Mouse (Mus musculus): ENCODE data around the gene Kif3c.
"Not testable (repeated sequence)": the region's sequence is repeated elsewhere in the genome, so short reads cannot be mapped to it uniquely, and the experiment has no call there.

Kif3c gene

GRCm38 (mm10) chr12:3370979-3371925 is 6.3 kb downstream of the Kif3c start:
- peak; percentile 29 for DNase-seq

- peak; percentile 36 for DNase-seq
Observed at GRCm38 (mm10) chr12:3371991-3372390, 7.1 kb downstream of the Kif3c start.

GRCm38 (mm10) chr12:3373566-3373965 is 8.6 kb downstream of the Kif3c start:
- peak; percentile 8 for DNase-seq

- DNase-seq: no peak
Observed at GRCm38 (mm10) chr12:3374552-3374951, 9.6 kb downstream of the Kif3c start.

- no peak for DNase-seq
Observed at GRCm38 (mm10) chr12:3377190-3377589, 12.3 kb downstream of the Kif3c start.

DNA sequence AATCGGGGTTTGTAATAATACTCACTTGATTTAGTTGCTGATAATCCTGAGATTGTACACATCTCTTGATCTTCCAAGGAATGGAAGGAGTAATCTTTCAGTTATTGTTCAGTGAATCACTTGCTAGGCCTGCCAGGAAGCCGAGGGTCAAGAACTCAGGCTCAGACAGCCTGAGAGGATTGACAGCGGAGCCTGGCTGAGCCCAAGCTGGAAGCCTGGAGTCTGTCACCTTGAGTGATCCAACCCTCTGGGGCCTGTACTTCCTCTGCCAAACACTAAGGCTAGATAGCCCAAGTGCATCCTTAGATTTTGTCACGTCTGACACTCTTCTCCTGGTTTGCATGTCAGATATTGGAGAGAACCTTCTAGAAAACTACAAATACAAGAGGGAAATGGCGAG is 12.8 kb downstream of the Kif3c start:
- DNase-seq: no peak

DNA sequence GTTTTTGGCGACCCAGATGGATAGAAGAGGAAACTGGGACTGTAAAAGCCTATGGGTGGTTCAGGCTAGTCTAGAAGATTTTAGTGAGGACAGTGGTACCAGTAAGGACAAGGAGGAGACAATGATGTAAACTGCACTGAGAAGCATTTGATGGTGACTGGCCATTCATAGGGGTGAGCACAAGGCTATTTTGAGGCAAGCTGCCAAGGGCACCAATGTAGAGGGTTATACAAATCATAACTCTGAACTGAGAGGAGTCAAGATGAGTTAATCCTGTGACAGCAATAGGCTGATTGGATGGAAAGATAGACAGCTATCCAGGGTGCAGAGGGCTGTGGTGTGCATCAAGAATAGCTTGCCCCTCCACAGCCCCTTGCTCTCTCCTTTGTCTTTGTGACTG is 19.9 kb downstream of the Kif3c start:
- DNase-seq: no peak

DNA sequence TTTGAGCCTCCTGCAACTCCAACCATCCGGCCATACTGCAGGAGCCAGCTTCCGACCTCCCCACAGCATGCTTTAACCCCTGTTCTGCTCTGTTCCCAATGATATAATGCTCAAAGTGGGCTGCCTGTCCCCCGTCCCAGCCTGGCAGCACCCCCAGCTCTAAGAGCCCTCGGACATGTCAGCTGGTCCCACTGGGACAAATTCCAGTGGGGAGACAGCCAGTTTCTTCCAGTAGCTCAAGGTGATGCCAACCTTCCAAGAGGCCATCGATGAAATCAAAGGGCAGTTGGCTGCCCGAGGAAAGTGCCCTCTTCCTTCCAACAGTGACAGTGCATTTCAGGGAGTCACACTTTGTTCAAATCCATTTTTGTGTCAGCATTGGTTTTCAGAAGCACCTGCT is 20.3 kb downstream of the Kif3c start:
- no peak for DNase-seq

- DNase-seq: no peak
Observed at GRCm38 (mm10) chr12:3385940-3386339, 21.0 kb downstream of the Kif3c start.

DNA sequence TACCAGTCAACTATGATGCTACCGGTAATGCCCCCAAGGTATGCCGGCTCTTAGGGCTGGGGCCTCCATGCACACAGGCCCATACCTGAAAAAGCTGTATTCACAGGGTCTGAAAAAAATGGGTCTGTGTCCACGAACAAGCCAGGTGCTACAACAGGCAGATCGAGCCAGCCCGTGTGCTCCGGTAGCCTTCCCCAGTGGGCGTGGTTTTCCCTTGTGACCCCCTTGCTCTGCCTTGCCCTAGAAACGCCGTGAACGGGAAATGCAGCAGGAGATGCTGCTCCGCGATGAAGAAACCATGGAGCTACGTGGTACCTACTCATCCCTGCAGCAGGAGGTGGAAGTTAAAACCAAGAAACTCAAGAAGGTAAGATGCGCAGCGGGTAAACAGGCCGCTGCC is 23.0 kb downstream of the Kif3c start:
- DNase-seq: no peak

GRCm38 (mm10) chr12:3389394-3389793 is 24.5 kb downstream of the Kif3c start:
- DNase-seq: no peak

DNA sequence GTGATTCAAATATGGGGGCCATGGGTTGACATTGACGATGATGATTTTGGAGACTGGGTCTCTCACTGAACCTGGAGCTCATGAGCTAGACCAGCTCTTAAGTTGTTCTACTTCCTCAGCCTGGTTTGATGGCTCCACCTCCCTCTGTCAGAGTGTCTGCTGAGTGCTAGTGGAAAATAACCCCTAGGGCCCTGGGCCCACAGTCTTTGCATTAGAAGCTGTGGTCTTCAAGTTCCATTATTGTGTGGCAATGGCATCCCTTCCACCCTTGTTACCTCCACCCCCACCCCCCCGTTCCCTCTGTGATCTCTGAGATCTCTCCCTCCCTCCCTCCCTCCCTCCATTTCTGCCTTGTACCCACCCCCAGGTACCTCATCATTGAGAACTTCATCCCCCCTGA is 25.1 kb downstream of the Kif3c start:
- no peak for DNase-seq

- DNase-seq: peak; percentile 76
Observed at GRCm38 (mm10) chr12:3390577-3391262, 25.8 kb downstream of the Kif3c start.

GRCm38 (mm10) chr12:3391276-3391675 is 26.3 kb downstream of the Kif3c start:
- no peak for DNase-seq

- DNase-seq: no peak
Observed at GRCm38 (mm10) chr12:3393140-3393539, 28.2 kb downstream of the Kif3c start.

GRCm38 (mm10) chr12:3396931-3397330 is 32.0 kb downstream of the Kif3c start:
- DNase-seq: no peak

DNA sequence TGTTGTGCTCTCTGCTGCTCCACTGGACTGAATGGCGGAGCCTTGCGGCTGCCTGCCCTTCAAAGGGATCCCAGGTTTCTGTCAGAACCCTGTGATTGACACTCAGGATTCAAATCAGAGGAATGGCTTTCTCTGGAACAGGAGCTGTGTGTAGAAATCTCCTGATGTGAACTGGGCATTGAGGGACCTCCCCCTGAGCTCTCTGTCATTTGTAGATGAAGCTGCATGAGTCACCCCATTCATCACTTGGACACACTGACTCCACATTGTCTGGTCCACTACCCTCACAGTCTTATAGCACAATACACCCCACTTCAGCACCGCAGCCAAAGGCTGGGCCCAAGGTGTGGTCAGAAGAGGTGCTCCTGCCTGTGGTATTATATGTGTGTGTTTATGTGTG is 40.7 kb downstream of the Kif3c start:
- not testable (repeated sequence) for DNase-seq

DNA sequence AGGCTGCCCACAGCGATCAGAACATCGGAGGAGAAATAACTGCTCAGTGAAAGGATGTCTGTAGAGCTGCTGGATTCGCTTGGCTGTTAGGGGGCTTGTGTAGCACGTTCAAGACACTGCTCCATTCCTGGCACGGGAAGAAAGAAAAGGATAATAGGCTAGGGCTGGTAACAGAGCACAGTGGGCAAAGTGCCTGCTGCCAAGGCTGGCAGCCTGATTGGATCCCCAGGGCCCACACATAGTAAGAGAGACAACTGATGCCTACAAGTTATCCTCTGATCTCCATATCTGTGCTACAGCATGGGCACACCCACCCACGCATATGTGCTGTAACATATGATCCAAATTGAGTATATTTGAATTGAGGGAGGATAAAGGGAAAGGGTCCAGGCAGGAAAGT is 41.7 kb downstream of the Kif3c start:
- DNase-seq: no peak

GRCm38 (mm10) chr12:3414956-3415355 is 50.0 kb downstream of the Kif3c start:
- no peak for DNase-seq

- DNase-seq: no peak
Observed at GRCm38 (mm10) chr12:3418761-3419160, 53.8 kb downstream of the Kif3c start.

DNA sequence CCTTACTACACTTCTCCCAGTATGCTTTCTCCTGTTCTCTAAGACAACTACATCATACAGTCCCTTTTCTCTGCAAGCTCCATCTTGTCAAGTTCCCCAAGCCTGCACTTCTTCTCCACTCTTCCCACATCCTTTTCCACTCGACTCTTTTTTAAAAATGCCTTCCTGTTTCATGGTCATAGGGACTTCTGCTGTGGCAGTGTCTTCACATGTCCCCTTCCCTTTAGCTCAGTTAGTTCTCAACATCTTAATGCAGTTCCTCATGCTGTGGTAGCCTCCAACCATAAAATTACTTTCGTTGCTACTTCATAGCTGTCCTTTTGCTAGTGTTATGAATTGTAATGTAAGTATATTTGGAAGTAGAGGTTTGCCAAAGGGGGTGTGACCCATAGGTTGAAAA is 55.6 kb downstream of the Kif3c start:
- DNase-seq: no peak

GRCm38 (mm10) chr12:3422786-3423185 is 57.9 kb downstream of the Kif3c start:
- no peak for DNase-seq

- DNase-seq: peak; percentile 46
Observed at GRCm38 (mm10) chr12:3424179-3424578, 59.2 kb downstream of the Kif3c start.

All from cerebellum, adult 9-10 months (tissue).